Mouse (Mus musculus) brain, embryonic 14.5 days (tissue): ENCODE results near the gene Txndc11.

ENCODE experiments used
- CTCF ChIP-seq: fragments of 200-500 bp; IDR thresholded peaks from 2 replicates; pipeline ENCODE4 v1.5.1; 2012; ENCODE audit warnings: inconsistent platforms, mild to moderate bottlenecking, moderate library complexity, borderline replicate concordance; ENCODE audit not compliant: insufficient read depth, insufficient read length; ENCODE audit errors: extremely low read depth
- POLR2A ChIP-seq: fragments of 200-500 bp; IDR thresholded peaks from 2 replicates; pipeline ENCODE4 v1.6.1; 2012; ENCODE audit warnings: mild to moderate bottlenecking, inconsistent platforms, borderline replicate concordance; ENCODE audit not compliant: poor library complexity, insufficient read depth, insufficient read length, severe bottlenecking; ENCODE audit errors: extremely low read depth

DNA sequence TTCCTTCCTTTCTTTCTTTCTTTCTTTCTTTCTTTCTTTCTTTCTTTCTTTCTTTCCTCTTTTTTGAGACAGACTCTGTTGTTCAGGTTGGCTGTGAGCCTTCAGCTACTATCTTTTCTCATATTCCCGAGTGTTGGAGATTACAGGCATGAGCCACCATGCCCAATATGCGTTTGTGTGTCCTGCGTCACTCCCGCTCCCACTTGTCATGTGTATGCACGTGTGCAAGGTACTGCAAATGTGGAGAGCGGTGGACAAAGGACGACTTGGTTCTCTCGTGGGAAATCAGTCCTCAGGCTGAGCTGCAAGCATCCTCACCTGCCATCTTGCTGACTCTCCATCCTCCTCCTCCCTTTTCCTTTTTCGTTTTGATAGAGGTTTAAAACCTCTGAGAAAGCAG, 99.2 kb downstream of the Txndc11 start:
- TF ChIP-seq POLR2A = no peak
- no peak for TF ChIP-seq CTCF
